In the genomic region with DNA sequence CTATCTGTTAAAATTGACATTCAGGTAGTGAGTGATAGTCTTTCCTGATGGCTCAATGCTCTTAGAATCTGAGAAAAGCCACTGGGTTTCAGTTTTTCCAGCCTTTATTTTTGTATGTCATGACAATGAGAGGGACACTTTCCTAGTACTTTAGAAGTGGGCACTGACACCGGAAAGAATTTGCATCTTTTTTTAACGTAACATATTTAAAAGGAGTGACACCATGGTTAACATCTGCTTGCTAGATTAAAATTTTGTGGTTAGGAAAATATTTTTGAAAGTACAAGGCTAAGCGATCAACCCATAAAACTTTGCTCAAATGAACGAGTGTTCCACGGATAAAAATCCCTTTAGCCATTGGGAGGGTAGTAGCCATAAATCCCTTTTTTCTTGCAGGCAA, we compare ENCODE assay signal across 35 mouse cellular contexts.
"Had no signal": no experiment of that assay in that cellular context is flagged by ENCODE, and none has a peak within 500 bp of the region (broad histone marks: within the 10 kb centered on the region; RNA-seq: fewer than 3 reads in every experiment).

No protein-coding gene starts in this region.

- DNase-seq: heart, postnatal 10 days; heart, postnatal 14 days; heart, postnatal 36 days; heart, postnatal 4 days; kidney, adult 11 months; kidney, adult 18-20 months; kidney, adult 2 months; kidney, adult 8-10 months; kidney, adult 9 months; kidney, postnatal 10 days; kidney, postnatal 14 days; kidney, postnatal 25 days; kidney, postnatal 36 days; kidney, postnatal 4 days; layer of hippocampus, adult 9-11 months; layer of hippocampus, postnatal 36 days had no signal

- H3K9ac ChIP-seq: heart, embryonic 12.5 days; heart, embryonic 13.5 days; heart, embryonic 15.5 days; hindbrain, embryonic 12.5 days; hindbrain, embryonic 13.5 days; hindbrain, embryonic 14.5 days; hindbrain, embryonic 15.5 days; intestine, embryonic 15.5 days; kidney, embryonic 15.5 days had no signal

- H3K4me2 ChIP-seq: heart, embryonic 11.5 days; heart, embryonic 12.5 days; heart, embryonic 13.5 days; heart, embryonic 15.5 days; hindbrain, embryonic 12.5 days; hindbrain, embryonic 13.5 days; hindbrain, embryonic 14.5 days; hindbrain, embryonic 15.5 days; intestine, embryonic 15.5 days; kidney, embryonic 15.5 days had no signal

- H3K36me3 ChIP-seq: heart, embryonic 10.5 days; heart, embryonic 12.5 days; heart, embryonic 13.5 days; heart, embryonic 15.5 days; hindbrain, embryonic 10.5 days; hindbrain, embryonic 12.5 days; hindbrain, embryonic 13.5 days; hindbrain, embryonic 15.5 days; intestine, embryonic 15.5 days; kidney, embryonic 15.5 days had no signal

- H3K4me1 ChIP-seq: heart, embryonic 10.5 days; hindbrain, embryonic 10.5 days; hindbrain, embryonic 12.5 days; hindbrain, embryonic 13.5 days; hindbrain, embryonic 15.5 days; intestine, embryonic 15.5 days; kidney, embryonic 15.5 days had no signal

- ATAC-seq: hindbrain, embryonic 16.5 days; hindbrain, postnatal 0 days; inflammation-experienced regulatory T-cells, adult 6 months; intestine, embryonic 15.5 days; intestine, embryonic 16.5 days; intestine, postnatal 0 days had no signal

- H3K27ac ChIP-seq: heart, embryonic 10.5 days; heart, embryonic 13.5 days; heart, embryonic 15.5 days; hindbrain, embryonic 10.5 days; hindbrain, embryonic 12.5 days; hindbrain, embryonic 13.5 days; hindbrain, embryonic 14.5 days; hindbrain, embryonic 15.5 days; hindbrain, postnatal 0 days; intestine, embryonic 15.5 days; kidney, embryonic 15.5 days; kidney, postnatal 0 days; layer of hippocampus, adult 2 months had no signal

- H3K9me3 ChIP-seq: heart, embryonic 10.5 days; heart, embryonic 12.5 days; heart, embryonic 13.5 days; heart, embryonic 15.5 days; hindbrain, embryonic 10.5 days; hindbrain, embryonic 12.5 days; hindbrain, embryonic 13.5 days; hindbrain, embryonic 15.5 days; intestine, embryonic 15.5 days; kidney, embryonic 15.5 days had no signal

- H3K27me3 ChIP-seq: heart, embryonic 12.5 days; heart, embryonic 13.5 days; heart, embryonic 15.5 days; hindbrain, embryonic 12.5 days; hindbrain, embryonic 13.5 days; hindbrain, embryonic 15.5 days; intestine, embryonic 15.5 days; kidney, embryonic 15.5 days had no signal

- H3K4me3 ChIP-seq: heart, embryonic 10.5 days; heart, embryonic 12.5 days; heart, embryonic 13.5 days; heart, embryonic 15.5 days; hindbrain, embryonic 10.5 days; hindbrain, embryonic 12.5 days; hindbrain, embryonic 13.5 days; hindbrain, embryonic 15.5 days; intestine, embryonic 15.5 days; kidney, embryonic 15.5 days; layer of hippocampus, adult 2 months had no signal
